Mouse (Mus musculus): ENCODE data around the gene Zmiz1. TPM values are rescaled to one million over a fixed set of nuclear protein-coding genes. Genes with fewer than 3 reads are reported as not detected.

The Zmiz1 gene
- 38.1 and 45.8 TPM in 2 replicates for polyA plus RNA-seq (2016; fragmentation: Nextera tagmentation; extraction: Ambion mirVana)

- no peaks in the 10 kb centered on the region for H3K27me3 ChIP-seq (ENCODE audit: insufficient read depth, poor library complexity, severe bottlenecking)
- peaks cover 77% of the 10 kb centered on the region for H3K4me1 ChIP-seq
- H3K36me3 ChIP-seq = no peaks in the 10 kb centered on the region
- peak; percentile 95 for DNase-seq (ENCODE audit: low spot score)
- no peaks in the 10 kb centered on the region for H3K9me3 ChIP-seq
- WGBS = under 1% methylated on average over 42 of the region's 42 CpGs
- H3K4me3 ChIP-seq = peak within 1 kb of the TSS; percentile 86
- peak within 1 kb of the TSS; percentile 95 for H3K27ac ChIP-seq
These were observed at the start of gene Zmiz1 for GRCm38 (mm10) chr14:25459016-25459393. TSS of gene Zmiz1 (plus strand) at chr14:25459185.

DNA sequence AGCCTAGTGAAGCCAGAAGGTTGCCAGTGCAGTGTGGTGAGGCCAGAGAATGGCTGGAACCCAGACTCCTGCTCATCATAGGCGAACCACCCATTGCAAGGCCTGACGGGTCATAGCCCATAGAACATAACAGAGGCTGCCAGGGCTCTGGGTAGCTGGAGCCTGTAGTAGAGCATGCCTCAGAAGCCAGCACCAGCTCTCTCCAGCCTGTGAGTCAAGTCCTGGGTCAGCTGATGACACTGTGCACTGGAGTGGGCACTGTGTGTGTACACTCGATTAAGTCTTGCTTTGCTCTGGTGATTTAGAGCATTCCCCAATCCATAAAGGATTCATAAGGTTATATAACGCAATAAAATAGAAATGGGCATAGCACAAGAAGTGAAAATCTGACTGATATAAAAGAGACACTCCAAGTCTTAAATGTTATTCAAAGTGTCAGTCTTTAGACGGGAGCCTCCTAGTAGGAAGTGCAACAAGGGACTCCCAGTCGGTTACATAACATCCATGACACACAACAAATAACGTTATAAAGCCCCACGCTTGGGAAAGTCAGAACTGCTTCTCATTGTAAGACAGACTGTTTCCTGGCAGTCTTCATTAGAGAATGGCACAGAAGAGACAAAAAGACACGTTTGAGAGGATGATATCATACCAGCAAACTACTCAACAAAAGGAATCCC lies 47.0 kb upstream of the Zmiz1 start:
- Histone ChIP-seq H3K4me3 (no peak overlapping the region), H3K4me1 (peaks cover 31% of the 10 kb centered on the region), H3K27me3 (ENCODE audit: insufficient read depth, poor library complexity, severe bottlenecking) (no peaks in the 10 kb centered on the region; the same call in 1 of the 2 replicates), H3K36me3 (no peaks in the 10 kb centered on the region), H3K27ac (no peak overlapping the region), H3K9me3 (no peaks in the 10 kb centered on the region)
- 83% methylated on average over 9 of the region's 9 CpGs for WGBS
- DNase-seq (ENCODE audit: low spot score) = no peak

- 93% methylated on average over 10 of the region's 10 CpGs for WGBS
- Histone ChIP-seq H3K27ac (0 out of 2 replicates have a peak overlapping the region, but pooled peaks have one; percentile 29), H3K4me1 (peaks cover 31% of the 10 kb centered on the region), H3K27me3 (ENCODE audit: insufficient read depth, poor library complexity, severe bottlenecking) (no peaks in the 10 kb centered on the region; the same call in 1 of the 2 replicates), H3K36me3 (no peaks in the 10 kb centered on the region), H3K4me3 (no peak overlapping the region), H3K9me3 (no peaks in the 10 kb centered on the region)
- no peak for DNase-seq (ENCODE audit: low spot score)
These were observed 46.2 kb upstream of the Zmiz1 start for GRCm38 (mm10) chr14:25412811-25413210.

GRCm38 (mm10) chr14:25413510-25413909 lies 45.5 kb upstream of the Zmiz1 start:
- no peaks in the 10 kb centered on the region; the same call in 1 of the 2 replicates for H3K27me3 ChIP-seq (ENCODE audit: insufficient read depth, poor library complexity, severe bottlenecking)
- no peaks in the 10 kb centered on the region for H3K36me3 ChIP-seq
- H3K4me1 ChIP-seq = peaks cover 34% of the 10 kb centered on the region
- no peaks in the 10 kb centered on the region for H3K9me3 ChIP-seq
- H3K4me3 ChIP-seq = no peak overlapping the region
- 48% methylated on average over 3 of the region's 3 CpGs for WGBS
- no peak overlapping the region for H3K27ac ChIP-seq
- no peak for DNase-seq (ENCODE audit: low spot score)

DNA sequence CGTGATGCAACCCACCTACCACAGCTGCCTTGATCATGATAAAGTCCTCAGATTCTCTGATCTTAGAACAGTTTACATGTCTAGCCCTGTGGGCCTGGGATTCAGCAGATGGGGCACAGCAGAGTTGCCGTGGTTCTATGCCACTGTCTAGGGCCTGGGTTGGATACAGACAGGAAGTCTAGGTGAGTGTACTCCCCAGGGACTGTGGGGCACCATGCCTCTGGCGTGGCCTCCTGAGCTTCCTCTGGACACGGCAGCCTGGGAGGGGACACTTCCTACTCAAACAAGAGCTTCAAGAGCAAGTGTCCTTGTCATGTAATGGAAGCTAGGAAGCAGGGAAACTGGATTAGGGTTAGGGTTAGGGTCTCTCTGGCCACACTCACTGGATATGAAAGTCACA lies 44.9 kb upstream of the Zmiz1 start:
- no peak for DNase-seq (ENCODE audit: low spot score)
- H3K36me3 ChIP-seq = no peaks in the 10 kb centered on the region
- peaks cover 40% of the 10 kb centered on the region for H3K4me1 ChIP-seq
- no peaks in the 10 kb centered on the region for H3K9me3 ChIP-seq
- H3K27me3 ChIP-seq (ENCODE audit: insufficient read depth, poor library complexity, severe bottlenecking) = no peaks in the 10 kb centered on the region; the same call in 1 of the 2 replicates
- H3K4me3 ChIP-seq = no peak overlapping the region
- H3K27ac ChIP-seq = peak overlapping the region; percentile 73; the same call in 1 of the 2 replicates
- whole genome bisulfite sequencing = 70% methylated on average over 4 of the region's 4 CpGs

GRCm38 (mm10) chr14:25420001-25420690 lies 38.8 kb upstream of the Zmiz1 start:
- H3K4me1 ChIP-seq = peaks cover 81% of the 10 kb centered on the region
- no peak for DNase-seq (ENCODE audit: low spot score)
- peaks cover 2% of the 10 kb centered on the region; the same call in 1 of the 2 replicates for H3K27me3 ChIP-seq (ENCODE audit: insufficient read depth, poor library complexity, severe bottlenecking)
- H3K4me3 ChIP-seq = no peak overlapping the region
- 69% methylated on average over 7 of the region's 7 CpGs for WGBS
- no peaks in the 10 kb centered on the region for H3K9me3 ChIP-seq
- peak overlapping the region; percentile 71 for H3K27ac ChIP-seq
- no peaks in the 10 kb centered on the region for H3K36me3 ChIP-seq

GRCm38 (mm10) chr14:25420987-25421386 lies 38.0 kb upstream of the Zmiz1 start:
- H3K9me3 ChIP-seq = no peaks in the 10 kb centered on the region
- H3K4me1 ChIP-seq = peaks cover 85% of the 10 kb centered on the region
- no peaks in the 10 kb centered on the region for H3K36me3 ChIP-seq
- H3K27me3 ChIP-seq (ENCODE audit: insufficient read depth, poor library complexity, severe bottlenecking) = peaks cover 4% of the 10 kb centered on the region; the same call in 1 of the 2 replicates
- H3K27ac ChIP-seq = peak overlapping the region; percentile 71
- WGBS = 88% methylated on average over 1 of the region's 1 CpGs
- DNase-seq (ENCODE audit: low spot score) = no peak
- H3K4me3 ChIP-seq = no peak overlapping the region

GRCm38 (mm10) chr14:25421596-25422001 lies 37.4 kb upstream of the Zmiz1 start:
- WGBS = 22% methylated on average over 13 of the region's 13 CpGs
- peaks cover 4% of the 10 kb centered on the region; the same call in 1 of the 2 replicates for H3K27me3 ChIP-seq (ENCODE audit: insufficient read depth, poor library complexity, severe bottlenecking)
- peaks cover 85% of the 10 kb centered on the region for H3K4me1 ChIP-seq
- H3K9me3 ChIP-seq = no peaks in the 10 kb centered on the region
- H3K4me3 ChIP-seq = no peak overlapping the region
- H3K27ac ChIP-seq = peak overlapping the region; percentile 71
- peak; percentile 86 for DNase-seq (ENCODE audit: low spot score)
- no peaks in the 10 kb centered on the region for H3K36me3 ChIP-seq

DNA sequence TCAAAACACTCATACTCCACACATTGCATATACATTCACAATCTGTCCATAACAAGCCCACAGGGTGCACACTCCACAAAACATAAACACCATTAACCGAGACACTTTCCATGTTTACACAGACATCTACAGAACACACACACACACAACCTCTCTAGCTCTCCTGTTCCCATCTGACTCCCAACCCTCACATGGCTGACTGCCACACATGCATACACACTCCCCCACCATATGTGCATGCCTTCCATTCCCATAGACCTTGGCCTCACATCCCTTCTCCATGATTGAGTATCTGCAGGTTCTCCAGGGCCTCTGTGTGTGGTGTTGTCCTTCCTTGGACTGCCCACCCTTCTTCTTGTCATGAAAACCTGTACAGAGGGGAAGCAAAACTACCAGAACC lies 36.0 kb upstream of the Zmiz1 start:
- peak overlapping the region; percentile 17; the same call in 1 of the 2 replicates for H3K27ac ChIP-seq
- DNase-seq (ENCODE audit: low spot score) = no peak
- peaks cover 4% of the 10 kb centered on the region; the same call in 1 of the 2 replicates for H3K27me3 ChIP-seq (ENCODE audit: insufficient read depth, poor library complexity, severe bottlenecking)
- H3K4me3 ChIP-seq = no peak overlapping the region
- WGBS = 97% methylated on average over 1 of the region's 1 CpGs
- H3K36me3 ChIP-seq = no peaks in the 10 kb centered on the region
- H3K9me3 ChIP-seq = no peaks in the 10 kb centered on the region
- H3K4me1 ChIP-seq = peaks cover 74% of the 10 kb centered on the region

- Histone ChIP-seq H3K4me1 (peaks cover 67% of the 10 kb centered on the region), H3K4me3 (no peak overlapping the region), H3K9me3 (no peaks in the 10 kb centered on the region), H3K27ac (peak overlapping the region; percentile 56; the same call in 1 of the 2 replicates), H3K27me3 (ENCODE audit: insufficient read depth, poor library complexity, severe bottlenecking) (peaks cover 4% of the 10 kb centered on the region; the same call in 1 of the 2 replicates), H3K36me3 (no peaks in the 10 kb centered on the region)
- no peak for DNase-seq (ENCODE audit: low spot score)
- WGBS = 20% methylated on average over 7 of the region's 7 CpGs
These were observed 35.1 kb upstream of the Zmiz1 start for GRCm38 (mm10) chr14:25423721-25424443.

DNA sequence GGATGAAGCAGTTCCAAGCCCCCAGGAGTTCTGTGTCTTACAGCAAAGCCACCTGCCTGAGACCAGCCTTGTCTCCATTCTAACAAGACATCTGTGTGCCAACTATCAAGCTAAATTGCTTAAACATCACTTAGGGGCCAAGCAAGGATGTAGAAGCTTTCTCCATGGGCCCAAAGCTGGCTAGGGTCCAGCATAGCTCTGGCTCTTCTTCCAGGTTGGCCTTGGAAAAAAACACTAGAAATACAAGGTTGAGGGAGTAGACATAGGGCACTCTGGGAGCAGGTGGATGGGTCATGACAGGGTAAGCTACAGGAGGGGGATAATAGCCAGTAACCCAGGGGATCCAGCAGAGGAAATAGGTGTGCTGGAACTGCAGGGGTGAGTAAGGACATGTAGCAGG lies 20.7 kb upstream of the Zmiz1 start:
- H3K27me3 ChIP-seq (ENCODE audit: insufficient read depth, poor library complexity, severe bottlenecking) = no peaks in the 10 kb centered on the region
- DNase-seq (ENCODE audit: low spot score) = no peak
- H3K36me3 ChIP-seq = no peaks in the 10 kb centered on the region
- H3K4me3 ChIP-seq = no peak overlapping the region
- peaks cover 28% of the 10 kb centered on the region for H3K4me1 ChIP-seq
- H3K9me3 ChIP-seq = no peaks in the 10 kb centered on the region
- H3K27ac ChIP-seq = no peak overlapping the region

DNA sequence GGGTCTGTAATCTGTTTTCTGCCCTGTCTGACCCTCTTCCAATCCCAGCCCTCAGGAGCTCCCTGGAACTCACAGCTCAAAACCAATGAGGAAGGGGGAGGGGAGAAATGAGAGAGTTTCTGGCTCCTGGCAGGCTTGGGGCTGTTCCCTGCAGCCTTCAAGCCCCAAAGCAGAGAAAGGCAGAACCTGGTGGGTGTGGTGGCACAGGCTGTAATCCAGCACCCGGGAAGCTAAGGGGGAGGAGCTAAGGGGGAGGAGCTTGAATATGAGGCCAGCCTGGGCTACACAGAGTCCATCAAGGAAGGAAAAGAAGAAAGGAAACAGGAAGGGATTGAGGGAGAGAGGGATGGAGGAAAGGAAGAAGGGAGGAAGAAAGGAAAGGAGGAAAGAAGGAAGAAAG lies 18.9 kb upstream of the Zmiz1 start:
- Histone ChIP-seq H3K9me3 (no peaks in the 10 kb centered on the region), H3K4me1 (peaks cover 44% of the 10 kb centered on the region), H3K27ac (peak overlapping the region; percentile 63), H3K4me3 (no peak overlapping the region), H3K36me3 (no peaks in the 10 kb centered on the region), H3K27me3 (ENCODE audit: insufficient read depth, poor library complexity, severe bottlenecking) (no peaks in the 10 kb centered on the region)
- DNase-seq (ENCODE audit: low spot score) = no peak
- WGBS = 19% methylated on average over 1 of the region's 1 CpGs

DNA sequence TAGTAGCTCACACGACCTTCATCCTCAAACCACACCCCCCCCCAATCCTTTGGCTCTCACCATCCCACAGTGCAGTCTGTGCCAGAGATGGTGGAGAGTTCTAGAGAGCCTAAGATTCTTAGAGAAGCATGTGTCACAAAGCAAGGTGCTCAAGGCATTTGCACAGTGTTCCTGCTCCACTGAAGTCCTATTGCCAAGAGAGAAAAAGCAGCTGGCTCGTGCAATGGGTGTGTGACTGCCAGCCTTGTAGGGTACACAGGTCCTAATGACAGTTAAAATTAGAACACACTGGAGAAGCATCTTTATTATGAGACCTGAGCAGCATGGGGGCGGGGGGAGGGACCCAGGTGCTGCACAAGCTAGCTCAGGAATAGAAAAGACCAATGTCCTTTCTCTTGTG lies 18.2 kb upstream of the Zmiz1 start:
- Histone ChIP-seq H3K27me3 (ENCODE audit: insufficient read depth, poor library complexity, severe bottlenecking) (no peaks in the 10 kb centered on the region), H3K4me1 (peaks cover 50% of the 10 kb centered on the region), H3K36me3 (no peaks in the 10 kb centered on the region), H3K27ac (peak overlapping the region; percentile 4; the same call in 1 of the 2 replicates), H3K4me3 (no peak overlapping the region), H3K9me3 (no peaks in the 10 kb centered on the region)
- 58% methylated on average over 3 of the region's 3 CpGs for WGBS
- no peak for DNase-seq (ENCODE audit: low spot score)

All from heart, embryonic 10.5 days (tissue).